Mouse (Mus musculus): ENCODE data around the gene Dhx30.

DNA sequence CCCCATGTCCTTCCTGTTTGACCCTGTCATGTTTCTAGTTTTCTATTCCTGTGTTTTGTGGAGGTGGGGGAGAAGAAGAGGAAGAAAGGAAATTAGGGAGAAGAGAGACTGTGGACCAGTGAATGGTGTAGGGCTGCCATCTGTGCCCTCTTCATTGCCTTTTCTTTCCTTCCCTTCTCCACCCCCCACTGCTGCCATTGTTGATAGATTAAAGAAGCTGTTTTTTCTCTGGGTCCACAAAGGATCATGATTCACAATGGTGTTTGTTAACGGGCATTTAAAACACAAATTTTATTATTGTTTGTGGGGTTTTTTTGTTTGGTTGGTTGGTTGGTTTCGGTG is 63.6 kb downstream of the Dhx30 start:
- no peak for TF ChIP-seq CTCF (conservative IDR thresholded peaks at IDR 0.05; ENCODE audit: low read length)
- TF ChIP-seq POU5F1 (IDR thresholded peaks at IDR 0.05; ENCODE audit: borderline replicate concordance, low read length), result no peak
- no peak for TF ChIP-seq NANOG (IDR thresholded peaks at IDR 0.05; ENCODE audit: borderline replicate concordance, low read length)

Measured in E14TG2a.4 (cell line).